Mouse (Mus musculus) embryonic fibroblast, embryonic 13.5 days (primary cell): ENCODE data around the gene Wdr75. TPM values are rescaled to one million over a fixed set of nuclear protein-coding genes. Genes with fewer than 3 reads are reported as not detected.
A peak's percentile ranks its signal among the peaks of the same experiment; 100 is the strongest.

Source experiments
- H3K27ac ChIP-seq: 2 replicates; pipeline ENCODE4 v1.5.1; 2012; ENCODE audit warnings: low read length, control low read depth, inconsistent platforms; ENCODE audit not compliant: insufficient read depth
- H3K4me1 ChIP-seq: 2 replicates; pipeline ENCODE4 v1.6.1; 2011; ENCODE audit warnings: low read length; ENCODE audit not compliant: control insufficient read depth, insufficient read depth
- H3K4me3 ChIP-seq: 2 replicates; pipeline ENCODE4 v1.5.1; 2011; ENCODE audit warnings: mild to moderate bottlenecking, control low read depth, low read length; ENCODE audit not compliant: insufficient read depth
- CTCF ChIP-seq: IDR thresholded peaks from 2 replicates; pipeline ENCODE4 v1.5.1; 2011; ENCODE audit warnings: mild to moderate bottlenecking, control low read depth, low read length, moderate library complexity, borderline replicate concordance; ENCODE audit not compliant: insufficient read depth
- POLR2A ChIP-seq: IDR thresholded peaks from 2 replicates; pipeline ENCODE4 v1.6.1; 2011; ENCODE audit warnings: low read depth, mild to moderate bottlenecking, control low read depth, low read length, moderate library complexity
- polyA plus RNA-seq: library from polyadenylated mRNA; stranded (reverse); fragments of >200 nt; gene quantifications from 2 replicates; pipeline ENCODE4 v1.2.4, GENCODE M21; 2011; ENCODE audit warnings: low read depth; ENCODE audit not compliant: missing spikeins, insufficient read length

Gene Wdr75
- polyA plus RNA-seq, 1 experiment: 146 TPM

GRCm38 (mm10) chr1:45865727-45866126 is 70.8 kb downstream of the Wdr75 start:
- Histone ChIP-seq H3K4me3 (no peak overlapping the region), H3K4me1 (peaks cover 10% of the 10 kb centered on the region), H3K27ac (peak overlapping the region; percentile 1)
- TF ChIP-seq POLR2A (no peak), CTCF (no peak)

- Histone ChIP-seq H3K4me3 (no peak overlapping the region), H3K27ac (no peak overlapping the region), H3K4me1 (peaks cover 10% of the 10 kb centered on the region)
- no peak for TF ChIP-seq CTCF
- no peak for TF ChIP-seq POLR2A
Observed at GRCm38 (mm10) chr1:45866288-45867018, 71.5 kb downstream of the Wdr75 start.

GRCm38 (mm10) chr1:45868050-45868449 is 73.1 kb downstream of the Wdr75 start:
- Histone ChIP-seq H3K4me1 (peaks cover 10% of the 10 kb centered on the region), H3K27ac (no peak overlapping the region), H3K4me3 (no peak overlapping the region)
- TF ChIP-seq POLR2A: no peak
- TF ChIP-seq CTCF: no peak

GRCm38 (mm10) chr1:45868479-45869137 is 73.6 kb downstream of the Wdr75 start:
- Histone ChIP-seq H3K4me1 (peaks cover 9% of the 10 kb centered on the region), H3K4me3 (no peak overlapping the region), H3K27ac (no peak overlapping the region)
- TF ChIP-seq CTCF: no peak
- no peak for TF ChIP-seq POLR2A

Other genes starting within 250 kb of the Wdr75 start
- gene Gm5269, start 95.1 kb downstream of the Wdr75 start, polyA plus RNA-seq: not detected in 2 replicates
- 14.3 and 36.9 TPM in 2 replicates for gene Slc40a1, start 131.4 kb downstream of the Wdr75 start, polyA plus RNA-seq